18 mouse cellular contexts compared by ENCODE assay signal in genomic region chr2:61272721-61273120, GRCm38 (mm10).
DNase-seq lines count a peak whose midpoint lies in the region; TF ChIP-seq lines count a peak whose summit lies in the region.
"Had no signal": no experiment of that assay in that cellular context is flagged by ENCODE, and none has a peak within 500 bp of the region (broad histone marks: within the 10 kb centered on the region; RNA-seq: fewer than 3 reads in every experiment).

No protein-coding gene starts in this region.

- H3K27me3 ChIP-seq in kidney, adult 2 months (replicated peaks; ENCODE audit: control insufficient read depth, insufficient read depth, low read length), result no peaks in the 10 kb centered on the region
- H3K27me3 ChIP-seq: embryonic facial prominence, embryonic 12.5 days; forebrain, embryonic 13.5 days; forebrain, embryonic 15.5 days had no signal

- TF ChIP-seq CTCF in kidney, adult 2 months (conservative IDR thresholded peaks at IDR 0.05; ENCODE audit: insufficient read depth, insufficient read length, low read depth, low read length), result no peak

- peak; percentile 14 to 59 for DNase-seq in frontal cortex, adult 2 months (ENCODE audit: extremely low spot score in 1 of 2, low spot score in 1 of 2)
- DNase-seq in frontal cortex, postnatal 14 days (ENCODE audit: low spot score in 2 of 2), result no peak
- DNase-seq in right cerebral cortex, adult 18-20 months, result peak; percentile 26
- no peak for DNase-seq in right cerebral cortex, postnatal 10 days (ENCODE audit: low spot score in 2 of 2)
- DNase-seq in telencephalon, adult 2 months (ENCODE audit: low read depth, low spot score), result peak; percentile 77
- no peak for DNase-seq in kidney, adult 2 months
- DNase-seq: adrenal gland, adult 2 months; adrenal gland, postnatal 10 days; adrenal gland, postnatal 25 days; cerebellum, adult 11-12 months; cerebellum, adult 2 months; cerebellum, adult 9-10 months; cerebellum, postnatal 10 days; cerebellum, postnatal 25 days had no signal

- H3K27ac ChIP-seq in kidney, adult 2 months (ENCODE audit: insufficient read depth, low read depth, low read length), result no peak overlapping the region
- H3K27ac ChIP-seq: embryonic facial prominence, embryonic 10.5 days; embryonic facial prominence, embryonic 12.5 days; forebrain, embryonic 13.5 days; forebrain, embryonic 15.5 days had no signal

- H3K4me3 ChIP-seq in kidney, adult 2 months (ENCODE audit: insufficient read depth, low read depth, low read length), result no peak overlapping the region
- H3K4me3 ChIP-seq: embryonic facial prominence, embryonic 10.5 days; embryonic facial prominence, embryonic 12.5 days; forebrain, embryonic 13.5 days; forebrain, embryonic 15.5 days had no signal

- 83% methylated on average over 5 of the region's 5 CpGs for WGBS in kidney, adult 2 months

- no peaks in the 10 kb centered on the region for H3K4me1 ChIP-seq in kidney, adult 2 months (ENCODE audit: control insufficient read depth, insufficient read depth, low read length)
- H3K4me1 ChIP-seq: embryonic facial prominence, embryonic 12.5 days; forebrain, embryonic 13.5 days had no signal

- TF ChIP-seq POLR2A in kidney, adult 2 months (IDR thresholded peaks at IDR 0.05; ENCODE audit: low read depth, low read length), result no peak

- H3K36me3 ChIP-seq in kidney, adult 2 months (ENCODE audit: control insufficient read depth, insufficient read depth, low read length), result no peaks in the 10 kb centered on the region
- H3K36me3 ChIP-seq: embryonic facial prominence, embryonic 10.5 days; embryonic facial prominence, embryonic 12.5 days; forebrain, embryonic 15.5 days had no signal

Comparison
In these comparisons a context has a peak if more than half of its experiments do, and no peak if none do; other contexts are left out.
1. DNase-seq: peak in frontal cortex, adult 2 months (2 of 2), right cerebral cortex, adult 18-20 months (single experiment) and telencephalon, adult 2 months (single experiment); none in frontal cortex, postnatal 14 days (0 of 2), right cerebral cortex, postnatal 10 days (0 of 2) and kidney, adult 2 months (single experiment).